Mouse (Mus musculus) gastrocnemius, adult 8-10 months (tissue): ENCODE measurements at regions not wholly inside any gene's neighbourhood (a gene's known extent, or its start where the extent isn't known, plus 50 kb on each side); places are given as distances from the start of the nearest gene placed in this dataset.
"Not testable (repeated sequence)": the region's sequence is repeated elsewhere in the genome, so short reads cannot be mapped to it uniquely, and the experiment has no call there.

ENCODE experiments used
- DNase-seq, 2 experiments: peaks; one replicate each; pipeline ENCODE4 v3.0.0; 2022; ENCODE audit warnings: low spot score in 2 of 2

- no peak for DNase-seq
Measured at GRCm38 (mm10) chr1:164744955-164745608, 51.4 kb upstream of the Dpt start.

DNA sequence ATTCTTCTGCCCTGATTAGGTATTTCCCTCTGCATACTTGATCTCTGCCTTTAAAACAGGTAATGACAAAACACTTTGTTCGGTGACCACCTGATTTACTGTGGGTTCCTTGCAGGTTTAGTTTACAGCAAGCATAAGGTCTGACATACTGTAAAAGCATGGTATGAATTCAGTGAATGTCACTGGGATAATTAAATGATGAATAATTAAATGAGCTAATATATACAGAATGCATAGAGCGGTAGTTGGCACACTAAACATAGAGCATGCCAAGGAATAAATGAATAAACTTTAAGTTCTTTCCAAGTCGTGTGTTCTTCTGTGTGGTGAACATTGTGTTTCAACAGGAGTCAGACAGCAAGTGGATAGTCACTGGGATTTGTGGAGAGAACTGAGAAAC lies 51.9 kb upstream of the Dpt start:
- no peak for DNase-seq

- not testable (repeated sequence) for DNase-seq
Measured at GRCm38 (mm10) chr1:164742897-164743296, 53.5 kb upstream of the Dpt start.

DNA sequence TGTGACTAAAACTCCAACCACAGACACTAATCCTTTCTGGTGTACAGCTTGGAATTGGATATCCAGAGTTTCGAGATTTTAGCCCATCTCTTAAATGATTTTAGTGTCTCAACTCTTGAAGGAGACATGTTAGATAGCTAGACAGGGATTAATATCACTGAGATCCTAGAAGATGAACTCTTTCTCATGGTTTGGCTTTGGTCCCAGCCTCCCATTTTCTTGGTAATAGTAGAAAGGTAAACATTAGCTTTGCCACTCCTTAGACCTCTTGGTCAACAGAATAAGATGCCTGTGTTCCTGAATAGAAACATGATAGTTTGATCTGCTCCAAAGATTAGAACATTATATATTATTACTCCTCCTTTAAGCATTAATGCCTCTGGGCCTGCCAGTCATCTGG lies 60.8 kb upstream of the Dpt start:
- no peak for DNase-seq

GRCm38 (mm10) chr1:164733741-164734140 lies 62.7 kb upstream of the Dpt start:
- no peak for DNase-seq

DNA sequence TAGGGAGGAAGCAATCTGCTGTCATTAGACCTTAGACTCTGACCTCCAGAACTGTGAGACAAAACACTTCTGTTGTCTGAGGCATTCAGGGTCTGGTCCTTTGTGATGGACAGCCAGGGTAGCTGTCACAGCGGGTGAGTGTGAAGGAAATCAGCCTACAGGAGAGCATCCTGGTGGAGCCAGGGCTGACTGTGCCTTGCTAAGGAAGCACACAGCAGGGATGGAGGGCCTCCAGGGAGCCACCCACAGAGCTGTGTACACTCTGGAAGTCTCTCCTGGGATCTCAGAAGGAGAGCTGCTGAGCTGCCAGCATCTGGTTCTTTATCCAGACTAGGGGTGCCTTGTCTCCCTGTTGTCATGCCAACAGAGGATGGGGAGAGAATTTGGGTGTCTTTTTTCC lies 74.4 kb upstream of the Dpt start:
- no peak for DNase-seq

DNA sequence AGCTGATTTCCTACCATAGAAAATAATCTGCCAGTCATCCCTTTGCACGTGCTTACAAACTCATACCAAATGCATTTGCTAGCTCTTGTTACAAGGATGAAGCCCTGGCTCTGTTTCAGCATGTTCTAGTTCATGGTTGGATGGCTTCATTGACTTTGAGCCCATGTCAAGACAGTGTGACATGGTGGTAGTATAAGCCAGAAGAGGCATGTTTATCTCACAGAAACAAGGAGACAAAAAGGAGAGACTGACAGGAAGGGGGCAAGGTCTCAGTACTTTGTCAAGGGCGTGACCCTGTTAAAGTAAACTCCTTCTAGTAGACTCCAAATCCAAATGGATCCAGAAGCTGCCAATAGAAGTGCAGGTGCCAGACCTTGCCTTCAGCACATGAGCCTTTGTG lies 81.5 kb upstream of the Dpt start:
- no peak for DNase-seq

GRCm38 (mm10) chr1:164713798-164714551 lies 82.5 kb upstream of the Dpt start:
- DNase-seq = no peak

DNA sequence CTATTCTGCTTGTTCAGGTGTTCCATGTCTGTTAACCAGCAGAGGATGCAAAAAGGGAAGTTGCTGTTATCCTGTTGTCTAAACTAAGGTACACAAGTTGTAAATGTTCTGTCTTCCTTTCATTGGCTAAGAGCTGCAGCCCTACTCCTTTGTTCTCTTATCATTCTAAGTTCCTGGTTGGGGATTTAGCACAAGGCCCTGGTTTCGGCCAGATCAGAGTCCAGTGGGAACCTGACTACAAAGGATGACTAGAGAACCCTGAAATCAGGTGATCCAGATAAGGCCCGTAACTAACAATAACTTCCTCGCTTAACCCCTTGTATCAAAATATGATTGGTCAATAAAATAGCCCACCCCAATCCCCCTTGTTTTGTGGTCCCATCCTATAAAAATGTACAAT lies 83.9 kb upstream of the Dpt start:
- no peak for DNase-seq

GRCm38 (mm10) chr1:164704397-164705091 lies 91.9 kb upstream of the Dpt start:
- DNase-seq = no peak

DNA sequence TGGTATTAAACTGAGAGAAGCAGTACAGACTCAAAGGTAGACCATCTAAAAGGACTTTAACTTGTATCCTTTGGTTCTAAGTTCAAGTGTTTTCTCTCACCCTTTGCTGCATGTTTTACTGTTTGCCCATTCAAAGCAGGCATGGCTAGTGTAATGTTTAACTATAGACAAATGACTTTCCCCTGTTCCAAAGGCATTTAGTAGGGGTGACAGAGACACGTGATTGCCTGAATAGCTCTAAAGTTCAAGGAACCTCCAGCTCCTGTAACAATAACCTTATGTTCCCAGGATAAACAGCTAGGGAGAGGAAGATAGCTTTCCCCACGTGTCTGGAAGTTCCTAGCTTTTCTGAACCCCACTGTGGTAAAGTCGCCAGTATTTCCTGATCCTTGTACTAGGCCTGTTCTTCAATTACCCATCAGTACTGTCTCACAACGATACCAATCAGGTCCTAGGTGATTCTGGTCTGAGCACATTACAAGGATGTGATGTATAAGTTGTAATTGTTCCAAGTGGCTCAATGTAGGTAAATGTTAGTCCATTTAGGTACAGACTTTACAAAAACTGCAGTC lies 92.8 kb upstream of the Dpt start:
- no peak for DNase-seq

DNA sequence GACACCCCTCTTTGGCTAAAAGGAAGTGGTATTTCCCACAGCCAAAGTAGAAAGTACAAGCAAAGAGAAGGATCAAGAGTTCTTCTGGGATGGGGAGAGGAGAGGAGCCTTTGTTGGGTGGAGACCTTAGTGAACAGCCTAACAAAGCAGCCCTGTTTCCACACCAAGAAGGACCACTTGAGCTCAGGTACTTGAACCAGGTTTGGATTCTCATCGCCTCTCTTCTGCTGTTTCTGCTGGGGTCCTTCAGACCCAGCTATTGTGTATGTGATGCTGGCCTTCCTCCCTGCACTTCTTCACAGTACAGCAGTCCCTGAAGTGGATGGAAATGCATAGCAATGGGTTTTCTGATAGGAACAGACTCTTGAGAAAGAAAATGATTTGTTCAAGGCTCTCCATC lies 106.4 kb upstream of the Dpt start:
- no peak for DNase-seq

DNA sequence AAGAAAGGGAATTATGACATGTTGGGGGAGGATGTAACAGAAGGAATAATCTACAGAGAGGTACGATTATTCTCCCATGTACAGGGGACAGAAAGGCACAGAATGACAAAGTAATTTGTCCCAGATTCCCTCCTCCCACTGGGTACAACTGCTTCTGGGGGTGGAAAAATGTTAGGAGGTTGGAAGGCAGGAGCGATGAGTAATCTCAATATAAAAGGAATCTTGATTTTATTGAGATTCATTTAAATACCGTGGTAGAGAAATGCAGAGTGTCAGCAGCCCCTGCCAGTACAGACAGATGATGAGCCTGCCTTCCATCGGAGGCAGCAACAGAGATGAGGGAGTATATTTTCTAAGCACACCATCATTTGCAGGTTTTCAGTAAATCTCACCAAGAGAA lies 107.1 kb upstream of the Dpt start:
- no peak for DNase-seq

- DNase-seq = no peak
Measured at GRCm38 (mm10) chr1:164684437-164684836, 112.0 kb upstream of the Dpt start.

GRCm38 (mm10) chr1:164683788-164684187 lies 112.7 kb upstream of the Dpt start:
- DNase-seq = no peak

- DNase-seq = no peak
Measured at GRCm38 (mm10) chr1:164682867-164683599, 113.4 kb upstream of the Dpt start.

GRCm38 (mm10) chr1:164682426-164682825 lies 114.0 kb upstream of the Dpt start:
- no peak for DNase-seq

- peak in 1 of 2 experiments; percentile 3 for DNase-seq
Measured at GRCm38 (mm10) chr1:164681582-164681981, 114.9 kb upstream of the Dpt start.

DNA sequence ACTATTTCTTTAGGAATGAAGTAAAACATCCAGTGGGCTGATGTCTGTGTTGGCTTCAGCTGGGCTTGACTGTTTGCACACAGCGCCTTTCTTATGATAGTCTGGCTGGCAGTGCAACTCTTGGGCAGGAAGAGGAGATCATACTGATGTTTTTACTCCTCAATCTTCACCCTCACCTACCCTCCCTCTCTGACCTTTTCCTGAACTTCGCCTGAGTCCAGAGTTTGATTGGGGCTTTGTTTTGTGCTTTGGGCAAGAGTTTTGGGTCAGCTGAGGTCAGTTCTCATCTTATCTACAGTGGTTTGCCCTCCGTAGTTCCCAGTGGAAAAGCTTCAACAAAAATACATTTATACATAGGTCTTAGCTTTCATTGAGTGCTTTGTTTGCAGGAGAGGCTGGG lies 118.1 kb upstream of the Dpt start:
- DNase-seq = no peak

- DNase-seq = no peak
Measured at GRCm38 (mm10) chr1:164652244-164652643, 144.2 kb upstream of the Dpt start.

DNA sequence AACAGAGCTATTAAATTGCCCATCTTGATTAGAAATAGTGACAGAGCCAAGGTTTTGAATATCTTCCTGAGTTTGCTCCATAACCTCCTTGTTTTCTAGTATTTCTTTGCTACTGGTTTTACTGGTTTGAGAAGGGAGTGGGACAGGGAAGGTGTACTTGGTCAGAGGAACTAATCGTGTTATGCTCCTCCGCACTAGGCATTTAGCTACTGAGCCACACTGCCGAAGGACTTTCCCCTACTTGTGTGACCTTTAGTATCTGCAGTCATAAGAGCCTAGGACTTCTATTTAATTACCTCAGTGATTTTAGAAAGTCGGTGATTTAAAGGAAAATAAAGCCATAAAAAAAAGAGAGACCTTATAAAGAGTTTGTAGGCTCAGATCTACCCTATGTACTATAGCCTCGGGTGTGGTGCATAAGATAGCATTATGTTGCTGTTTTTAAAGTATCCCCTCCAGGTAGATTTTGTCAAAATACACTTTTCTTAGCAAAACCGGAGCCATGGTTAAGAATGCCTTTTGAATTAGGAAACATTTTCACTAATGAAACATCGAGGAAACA lies 158.5 kb upstream of the Dpt start:
- no peak for DNase-seq
